Mouse (Mus musculus) erythroblast, embryonic 14.5 days (primary cell): ENCODE data around the gene Smurf1.

ENCODE experiments used
- GATA1 ChIP-seq: IDR thresholded peaks from 2 replicates; pipeline ENCODE4 v1.6.1; 2012; ENCODE audit warnings: low read length, inconsistent platforms, mixed read lengths
- TAL1 ChIP-seq: IDR thresholded peaks from 3 replicates; pipeline ENCODE4 v1.6.1; 2012; ENCODE audit warnings: low read length, inconsistent platforms, mixed read lengths

GRCm38 (mm10) chr5:144963817-144964261, 1.8 kb downstream of the Smurf1 start:
- no peak for TF ChIP-seq TAL1
- TF ChIP-seq GATA1 = no peak
